Mouse (Mus musculus) midbrain, embryonic 15.5 days (tissue): ENCODE results near the gene Upk1a. TPM values are rescaled to one million over a fixed set of nuclear protein-coding genes. Genes with fewer than 3 reads are reported as not detected.

Experiments
- ATAC-seq: fragments of 200-750 bp; cut with Nextera tagmentation; replicated peaks from 2 replicates; pipeline ENCODE4 v1.8.0; 2017; ENCODE audit warnings: moderate TSS enrichment
- H3K27ac ChIP-seq: fragments of 300-500 bp; sonication (generic); 2 replicates; pipeline ENCODE4 v1.5.1; 2015; ENCODE audit warnings: mild to moderate bottlenecking, inconsistent platforms
- H3K27me3 ChIP-seq: fragments of 300-500 bp; sonication (generic); replicated peaks from 2 replicates; pipeline ENCODE4 v1.6.1; 2015; ENCODE audit warnings: inconsistent platforms
- H3K36me3 ChIP-seq: fragments of 300-500 bp; sonication (generic); replicated peaks from 2 replicates; pipeline ENCODE4 v1.6.1; 2015; ENCODE audit warnings: inconsistent platforms
- H3K4me1 ChIP-seq: fragments of 300-500 bp; sonication (generic); 2 replicates; pipeline ENCODE4 v1.6.1; 2015; ENCODE audit warnings: inconsistent platforms
- H3K4me2 ChIP-seq: fragments of 300-500 bp; sonication (generic); 2 replicates; pipeline ENCODE4 v1.6.1; 2015; ENCODE audit warnings: inconsistent platforms, mild to moderate bottlenecking, moderate library complexity
- H3K4me3 ChIP-seq: fragments of 300-500 bp; sonication (generic); 2 replicates; pipeline ENCODE4 v1.5.1; 2015; ENCODE audit warnings: mild to moderate bottlenecking, inconsistent platforms
- H3K9ac ChIP-seq: fragments of 300-500 bp; sonication (generic); 2 replicates; pipeline ENCODE4 v1.6.1; 2015; ENCODE audit warnings: mild to moderate bottlenecking, inconsistent platforms
- H3K9me3 ChIP-seq: fragments of 300-500 bp; sonication (generic); 2 replicates; pipeline ENCODE4 v1.6.1; 2016; ENCODE audit warnings: inconsistent platforms
- WGBS: fragments of 180-500 bp; shearing (Covaris S2); methylation state at CpG from one replicate; pipeline ENCODE4 v1.1.7; 2015; ENCODE audit warnings: mixed read lengths; 5-methylcytosine and 5-hydroxymethylcytosine counted together
- polyA plus RNA-seq: library from polyadenylated mRNA; unstranded; fragments of >200 nt; fragmentation: Nextera tagmentation; extraction: Ambion mirVana; gene quantifications from 2 replicates; pipeline ENCODE4 v1.2.1, GENCODE M21; 2015

Upk1a gene
- polyA plus RNA-seq: 0.51 and 0.58 TPM in 2 replicates

- no peaks in the 10 kb centered on the region for H3K27me3 ChIP-seq
- no peaks in the 10 kb centered on the region for H3K4me1 ChIP-seq
- H3K9ac ChIP-seq: no peak within 1 kb of the TSS
- H3K27ac ChIP-seq: no peak within 1 kb of the TSS
- H3K9me3 ChIP-seq: no peaks in the 10 kb centered on the region
- ATAC-seq: no peak
- H3K4me3 ChIP-seq: no peak within 1 kb of the TSS
- H3K36me3 ChIP-seq: peaks cover 21% of the 10 kb centered on the region; the same call in 1 of the 2 replicates
- no peak within 1 kb of the TSS for H3K4me2 ChIP-seq
- 84% methylated on average over 8 of the region's 8 CpGs for WGBS
Observed at GRCm38 (mm10) chr7:30612654-30613402, at the start of gene Upk1a. Upk1a (minus strand) TSS chr7:30612847.

GRCm38 (mm10) chr7:30649591-30650540 is 37.2 kb upstream of the Upk1a start, which contains the start of gene Rbm42:
Rbm42 (minus strand) TSS chr7:30650317.
- 2% methylated on average over 59 of the region's 59 CpGs for WGBS
- no peaks in the 10 kb centered on the region for H3K9me3 ChIP-seq
- no peaks in the 10 kb centered on the region for H3K27me3 ChIP-seq
- H3K4me1 ChIP-seq: peaks cover 11% of the 10 kb centered on the region
- peaks cover 38% of the 10 kb centered on the region for H3K36me3 ChIP-seq
- H3K4me2 ChIP-seq: peak within 1 kb of the TSS; percentile 91
- peak within 1 kb of the TSS; percentile 95 for H3K9ac ChIP-seq
- H3K4me3 ChIP-seq: peak within 1 kb of the TSS; percentile 77
- peak within 1 kb of the TSS; percentile 78 for H3K27ac ChIP-seq
- ATAC-seq: peak; percentile 100

- no peak for ATAC-seq
- peaks cover 26% of the 10 kb centered on the region for H3K27me3 ChIP-seq
- no peak overlapping the region for H3K9ac ChIP-seq
- H3K36me3 ChIP-seq: peaks cover 36% of the 10 kb centered on the region
- whole genome bisulfite sequencing: 31% methylated on average over 4 of the region's 4 CpGs
- H3K9me3 ChIP-seq: no peaks in the 10 kb centered on the region
- no peaks in the 10 kb centered on the region for H3K4me1 ChIP-seq
- no peak overlapping the region for H3K4me2 ChIP-seq
- no peak overlapping the region for H3K4me3 ChIP-seq
- no peak overlapping the region for H3K27ac ChIP-seq
Observed at GRCm38 (mm10) chr7:30639083-30639482, 26.4 kb upstream of the Upk1a start.

- H3K9ac ChIP-seq: no peak overlapping the region
- peaks cover 13% of the 10 kb centered on the region for H3K36me3 ChIP-seq
- H3K27me3 ChIP-seq: peaks cover 52% of the 10 kb centered on the region
- no peaks in the 10 kb centered on the region for H3K9me3 ChIP-seq
- WGBS: 34% methylated on average over 11 of the region's 11 CpGs
- no peak overlapping the region for H3K4me3 ChIP-seq
- no peak overlapping the region for H3K4me2 ChIP-seq
- ATAC-seq: no peak
- H3K4me1 ChIP-seq: no peaks in the 10 kb centered on the region
- H3K27ac ChIP-seq: no peak overlapping the region
Observed at GRCm38 (mm10) chr7:30636395-30636794, 23.7 kb upstream of the Upk1a start.

GRCm38 (mm10) chr7:30635752-30636151 is 23.1 kb upstream of the Upk1a start, which contains the start of gene Etv2:
Etv2 (minus strand) TSS chr7:30635852.
- Histone ChIP-seq H3K9me3 (no peaks in the 10 kb centered on the region), H3K27ac (no peak within 1 kb of the TSS), H3K36me3 (peaks cover 7% of the 10 kb centered on the region; the same call in 1 of the 2 replicates), H3K4me2 (peak within 1 kb of the TSS; percentile 8; the same call in 1 of the 2 replicates), H3K4me3 (0 out of 2 replicates have a peak within 1 kb of the TSS, but pooled peaks have one; percentile 2), H3K9ac (no peak within 1 kb of the TSS), H3K4me1 (no peaks in the 10 kb centered on the region), H3K27me3 (peaks cover 57% of the 10 kb centered on the region)
- no peak for ATAC-seq
- 2% methylated on average over 5 of the region's 5 CpGs for WGBS

- Histone ChIP-seq H3K27me3 (peaks cover 64% of the 10 kb centered on the region), H3K4me1 (no peaks in the 10 kb centered on the region), H3K4me2 (peak overlapping the region; percentile 8; the same call in 1 of the 2 replicates), H3K9me3 (no peaks in the 10 kb centered on the region), H3K36me3 (no peaks in the 10 kb centered on the region), H3K27ac (no peak overlapping the region), H3K9ac (no peak overlapping the region), H3K4me3 (0 out of 2 replicates have a peak overlapping the region, but pooled peaks have one; percentile 2)
- no peak for ATAC-seq
- under 1% methylated on average over 20 of the region's 20 CpGs for WGBS
Observed at GRCm38 (mm10) chr7:30634621-30635020, 22.0 kb upstream of the Upk1a start.

GRCm38 (mm10) chr7:30633762-30634412 is 21.2 kb upstream of the Upk1a start:
- WGBS: 4% methylated on average over 27 of the region's 27 CpGs
- no peaks in the 10 kb centered on the region for H3K4me1 ChIP-seq
- ATAC-seq: no peak
- no peak overlapping the region for H3K9ac ChIP-seq
- H3K27ac ChIP-seq: no peak overlapping the region
- no peak overlapping the region for H3K4me3 ChIP-seq
- H3K36me3 ChIP-seq: no peaks in the 10 kb centered on the region
- peaks cover 66% of the 10 kb centered on the region for H3K27me3 ChIP-seq
- H3K9me3 ChIP-seq: no peaks in the 10 kb centered on the region
- H3K4me2 ChIP-seq: no peak overlapping the region

GRCm38 (mm10) chr7:30629013-30629412 is 16.4 kb upstream of the Upk1a start:
- Histone ChIP-seq H3K36me3 (no peaks in the 10 kb centered on the region), H3K4me1 (peaks cover 17% of the 10 kb centered on the region), H3K9me3 (no peaks in the 10 kb centered on the region), H3K27ac (no peak overlapping the region), H3K4me3 (no peak overlapping the region), H3K4me2 (no peak overlapping the region), H3K9ac (no peak overlapping the region), H3K27me3 (peaks cover 39% of the 10 kb centered on the region)
- ATAC-seq: no peak

GRCm38 (mm10) chr7:30626647-30627046 is 14.0 kb upstream of the Upk1a start:
- H3K9ac ChIP-seq: no peak overlapping the region
- no peak overlapping the region for H3K27ac ChIP-seq
- 81% methylated on average over 5 of the region's 5 CpGs for whole genome bisulfite sequencing
- peaks cover 17% of the 10 kb centered on the region for H3K4me1 ChIP-seq
- H3K27me3 ChIP-seq: peaks cover 16% of the 10 kb centered on the region; the same call in 1 of the 2 replicates
- H3K4me2 ChIP-seq: peak overlapping the region; percentile 74; the same call in 1 of the 2 replicates
- H3K9me3 ChIP-seq: no peaks in the 10 kb centered on the region
- ATAC-seq: 0 out of 2 replicates have a peak, but pooled peaks have one; percentile 15
- H3K4me3 ChIP-seq: no peak overlapping the region
- H3K36me3 ChIP-seq: peaks cover 14% of the 10 kb centered on the region; the same call in 1 of the 2 replicates

- H3K4me1 ChIP-seq: peaks cover 17% of the 10 kb centered on the region
- ATAC-seq: peak; percentile 93
- H3K9ac ChIP-seq: peak within 1 kb of the TSS; percentile 69
- no peaks in the 10 kb centered on the region for H3K9me3 ChIP-seq
- peaks cover 9% of the 10 kb centered on the region; the same call in 1 of the 2 replicates for H3K27me3 ChIP-seq
- peak within 1 kb of the TSS; percentile 53 for H3K27ac ChIP-seq
- H3K36me3 ChIP-seq: peaks cover 18% of the 10 kb centered on the region; the same call in 1 of the 2 replicates
- peak within 1 kb of the TSS; percentile 74 for H3K4me2 ChIP-seq
- H3K4me3 ChIP-seq: peak within 1 kb of the TSS; percentile 76
- 2% methylated on average over 44 of the region's 44 CpGs for WGBS
Observed at GRCm38 (mm10) chr7:30625530-30626384, 13.1 kb upstream of the Upk1a start, which contains the start of gene Cox6b1. Cox6b1 (minus strand) TSS chr7:30626151.

GRCm38 (mm10) chr7:30619202-30619601 is 6.6 kb upstream of the Upk1a start:
- H3K9me3 ChIP-seq: no peaks in the 10 kb centered on the region
- 93% methylated on average over 3 of the region's 3 CpGs for WGBS
- H3K4me2 ChIP-seq: no peak overlapping the region
- no peak overlapping the region for H3K9ac ChIP-seq
- H3K27ac ChIP-seq: no peak overlapping the region
- H3K4me3 ChIP-seq: no peak overlapping the region
- H3K36me3 ChIP-seq: peaks cover 56% of the 10 kb centered on the region
- no peak for ATAC-seq
- H3K27me3 ChIP-seq: no peaks in the 10 kb centered on the region
- H3K4me1 ChIP-seq: peaks cover under 1% of the 10 kb centered on the region; the same call in 1 of the 2 replicates
